Mouse (Mus musculus) kidney, embryonic 16.5 days (tissue): ENCODE measurements at regions not wholly inside any gene's neighbourhood (a gene's known extent, or its start where the extent isn't known, plus 50 kb on each side); places are given as distances from the start of the nearest gene placed in this dataset.

Experiments used
- ATAC-seq: fragments of 200-750 bp; cut with Nextera tagmentation; 2 replicates; pipeline ENCODE4 v1.8.0; 2017; ENCODE audit warnings: moderate TSS enrichment; ENCODE audit not compliant: low FRiP score, low TSS enrichment
- H3K27ac ChIP-seq: fragments of 300-500 bp; sonication (generic); 2 replicates; pipeline ENCODE4 v1.5.1; 2014; ENCODE audit warnings: low read length
- H3K27me3 ChIP-seq: fragments of 300-500 bp; sonication (generic); 2 replicates; pipeline ENCODE4 v1.6.1; 2014; ENCODE audit warnings: low read length, control low read depth, mixed read lengths; ENCODE audit not compliant: insufficient read depth
- H3K36me3 ChIP-seq: fragments of 300-500 bp; sonication (generic); 2 replicates; pipeline ENCODE4 v1.6.1; 2014; ENCODE audit warnings: low read length, control low read depth, mixed read lengths; ENCODE audit not compliant: insufficient read depth
- H3K4me1 ChIP-seq: fragments of 300-500 bp; sonication (generic); 2 replicates; pipeline ENCODE4 v1.6.1; 2014; ENCODE audit warnings: low read length, control low read depth, mixed read lengths; ENCODE audit not compliant: insufficient read depth
- H3K4me2 ChIP-seq: fragments of 300-500 bp; sonication (generic); replicated peaks from 2 replicates; pipeline ENCODE4 v1.6.1; 2014; ENCODE audit warnings: low read depth, low read length
- H3K4me3 ChIP-seq: fragments of 300-500 bp; sonication (generic); 2 replicates; pipeline ENCODE4 v1.5.1; 2014; ENCODE audit warnings: mild to moderate bottlenecking, low read length
- H3K9ac ChIP-seq: fragments of 300-500 bp; sonication (generic); replicated peaks from 2 replicates; pipeline ENCODE4 v1.6.1; 2014; ENCODE audit warnings: low read length
- H3K9me3 ChIP-seq: fragments of 300-500 bp; sonication (generic); 2 replicates; pipeline ENCODE4 v1.6.1; 2016; ENCODE audit warnings: low read length, control low read depth
- WGBS: fragments of 180-500 bp; shearing (Covaris S2); extraction: QIAGEN DNeasy Blood & Tissue Kit; methylation state at CpG from one replicate; pipeline ENCODE4 v1.1.7; 2014; 5-methylcytosine and 5-hydroxymethylcytosine counted together

GRCm38 (mm10) chr14:67492086-67492485 is 1483.1 kb upstream of the Gulo start:
- WGBS, result 84% methylated on average over 10 of the region's 10 CpGs
- Histone ChIP-seq H3K4me3 (no peak overlapping the region), H3K9me3 (no peaks in the 10 kb centered on the region), H3K27me3 (no peaks in the 10 kb centered on the region), H3K9ac (no peak overlapping the region), H3K27ac (no peak overlapping the region), H3K4me1 (no peaks in the 10 kb centered on the region), H3K4me2 (no peak overlapping the region), H3K36me3 (no peaks in the 10 kb centered on the region)
- no peak for ATAC-seq

GRCm38 (mm10) chr14:67486676-67487075 is 1477.7 kb upstream of the Gulo start:
- Histone ChIP-seq H3K27me3 (no peaks in the 10 kb centered on the region), H3K4me2 (no peak overlapping the region), H3K27ac (no peak overlapping the region), H3K36me3 (no peaks in the 10 kb centered on the region), H3K9ac (no peak overlapping the region), H3K9me3 (no peaks in the 10 kb centered on the region), H3K4me1 (peaks cover 12% of the 10 kb centered on the region), H3K4me3 (no peak overlapping the region)
- ATAC-seq, result no peak
- 31% methylated on average over 10 of the region's 10 CpGs for WGBS

- no peaks in the 10 kb centered on the region for H3K36me3 ChIP-seq
- H3K27me3 ChIP-seq, result no peaks in the 10 kb centered on the region
- H3K4me2 ChIP-seq, result no peak overlapping the region
- H3K4me1 ChIP-seq, result peaks cover 12% of the 10 kb centered on the region
- peak; percentile 29; the same call in 1 of the 2 replicates for ATAC-seq
- no peak overlapping the region for H3K4me3 ChIP-seq
- no peaks in the 10 kb centered on the region for H3K9me3 ChIP-seq
- H3K9ac ChIP-seq, result no peak overlapping the region
- no peak overlapping the region for H3K27ac ChIP-seq
- 78% methylated on average over 4 of the region's 4 CpGs for WGBS
Measured at GRCm38 (mm10) chr14:67485449-67485800, 1476.4 kb upstream of the Gulo start.

GRCm38 (mm10) chr14:67484533-67485448 is 1475.8 kb upstream of the Gulo start:
- ATAC-seq, result peak; percentile 77
- Histone ChIP-seq H3K4me2 (no peak overlapping the region), H3K4me1 (peaks cover 12% of the 10 kb centered on the region), H3K9me3 (no peaks in the 10 kb centered on the region), H3K9ac (no peak overlapping the region), H3K27me3 (no peaks in the 10 kb centered on the region), H3K36me3 (no peaks in the 10 kb centered on the region), H3K4me3 (no peak overlapping the region), H3K27ac (no peak overlapping the region)
- 21% methylated on average over 19 of the region's 19 CpGs for WGBS
